Mouse (Mus musculus): ENCODE measurements around the gene Exoc3l. TPM values are rescaled to one million over a fixed set of nuclear protein-coding genes. Genes with fewer than 3 reads are reported as not detected.

Gene Exoc3l
- polyA plus RNA-seq, 1 experiment from 2014 or later: 32.9 TPM

DNA sequence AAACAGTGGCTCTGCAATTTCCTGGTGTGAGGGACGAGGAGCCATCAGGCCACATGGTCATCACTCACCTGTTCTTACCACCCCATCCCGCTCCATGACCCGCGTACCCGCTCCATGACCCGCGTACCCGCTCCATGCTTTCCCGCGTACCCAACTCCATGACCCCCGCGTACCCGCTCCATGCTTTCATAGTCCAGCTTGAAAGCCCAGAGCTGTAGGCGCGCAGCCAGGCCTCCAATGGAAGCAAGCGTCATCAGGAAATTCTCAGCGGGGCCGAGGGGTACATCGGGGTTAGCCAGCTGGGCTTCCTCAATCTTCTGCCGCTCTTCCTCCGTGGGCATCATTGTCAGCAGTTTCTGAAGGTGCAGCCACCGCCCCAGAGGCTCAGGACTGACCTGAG lies 35.6 kb upstream of the Exoc3l start:
- H3K4me2 ChIP-seq: no peak overlapping the region
- H3K4me1 ChIP-seq: peaks cover 15% of the 10 kb centered on the region
- no peaks in the 10 kb centered on the region for H3K27me3 ChIP-seq
- ATAC-seq (ENCODE audit: borderline replicate concordance, extremely low read depth, low FRiP score, low TSS enrichment): no peak
- H3K4me3 ChIP-seq: no peak overlapping the region
- H3K9me3 ChIP-seq: no peaks in the 10 kb centered on the region
- no peak overlapping the region for H3K9ac ChIP-seq
- H3K36me3 ChIP-seq: peaks cover 85% of the 10 kb centered on the region
- H3K27ac ChIP-seq: no peak overlapping the region
- 89% methylated on average over 22 of the region's 22 CpGs for WGBS

DNA sequence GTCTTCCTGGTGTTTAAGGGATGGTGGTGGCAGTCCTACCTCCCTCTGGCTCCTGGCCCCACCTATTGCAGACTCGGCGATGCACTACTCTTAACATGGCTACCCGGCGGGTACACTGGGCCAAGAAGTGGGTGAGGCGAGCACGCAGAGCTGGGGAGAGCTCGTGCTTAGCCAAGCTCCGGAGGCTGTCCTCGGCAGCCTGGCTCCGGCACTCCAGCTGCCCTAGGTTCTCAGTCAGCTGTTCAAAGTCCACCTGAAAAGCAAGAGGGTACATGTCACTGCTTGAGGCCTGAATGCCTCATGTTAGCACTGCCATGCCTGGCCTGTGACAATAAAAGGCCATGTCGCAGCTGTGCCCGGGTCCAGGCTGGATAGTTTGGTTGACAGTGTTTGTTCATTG lies 34.4 kb upstream of the Exoc3l start:
- peaks cover 73% of the 10 kb centered on the region for H3K36me3 ChIP-seq
- no peak overlapping the region for H3K4me3 ChIP-seq
- no peak for ATAC-seq (ENCODE audit: borderline replicate concordance, extremely low read depth, low FRiP score, low TSS enrichment)
- no peak overlapping the region for H3K9ac ChIP-seq
- H3K9me3 ChIP-seq: no peaks in the 10 kb centered on the region
- H3K4me1 ChIP-seq: peaks cover 19% of the 10 kb centered on the region
- H3K4me2 ChIP-seq: no peak overlapping the region
- no peaks in the 10 kb centered on the region for H3K27me3 ChIP-seq
- no peak overlapping the region for H3K27ac ChIP-seq
- 91% methylated on average over 12 of the region's 12 CpGs for WGBS

- WGBS: 21% methylated on average over 6 of the region's 6 CpGs
- peak overlapping the region; percentile 83 for H3K9ac ChIP-seq
- peak overlapping the region; percentile 93 for H3K27ac ChIP-seq
- H3K4me1 ChIP-seq: peaks cover 26% of the 10 kb centered on the region
- no peaks in the 10 kb centered on the region for H3K27me3 ChIP-seq
- H3K9me3 ChIP-seq: no peaks in the 10 kb centered on the region
- H3K4me2 ChIP-seq: peak overlapping the region; percentile 75
- H3K4me3 ChIP-seq: peak overlapping the region; percentile 80
- H3K36me3 ChIP-seq: peaks cover 46% of the 10 kb centered on the region
- ATAC-seq (ENCODE audit: borderline replicate concordance, extremely low read depth, low FRiP score, low TSS enrichment): no peak
Measured at GRCm38 (mm10) chr8:105326968-105327367, 31.1 kb upstream of the Exoc3l start.

DNA sequence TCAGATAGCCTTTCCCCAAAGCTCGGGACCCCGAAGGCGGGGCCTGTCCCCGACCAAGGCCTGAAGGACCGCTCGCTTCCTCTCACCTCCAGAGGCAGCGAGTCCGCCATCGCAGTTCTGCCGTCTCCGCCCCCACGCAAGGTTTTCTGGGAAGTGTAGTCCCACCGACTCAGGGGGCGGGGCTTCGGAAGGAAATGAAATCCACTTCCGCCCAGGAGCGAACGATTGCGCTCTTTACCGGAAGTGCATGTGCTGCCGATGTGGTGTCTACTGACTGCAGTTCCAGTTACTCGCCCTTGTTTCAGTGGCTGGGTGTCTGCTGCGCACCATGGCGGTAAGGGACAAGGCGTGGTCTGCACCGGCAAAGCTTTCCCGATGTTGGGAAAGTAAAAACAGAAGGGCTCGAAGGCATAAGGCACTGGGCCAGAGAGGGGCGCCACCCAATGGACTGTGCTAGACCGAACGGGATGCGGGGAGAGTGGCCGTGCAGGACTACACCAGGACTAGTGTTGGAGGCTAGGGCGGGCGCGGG lies 30.3 kb upstream of the Exoc3l start, which contains the start of the genes Lrrc29 and Tmem208:
TSS of gene Lrrc29 (minus strand) at position 138 of the 532 bp plus-strand sequence.
TSS of gene Tmem208 (plus strand) at position 214 of the 532 bp plus-strand sequence.
- H3K4me1 ChIP-seq: peaks cover 26% of the 10 kb centered on the region
- H3K4me3 ChIP-seq: peak within 1 kb of the TSS; percentile 80
- H3K27ac ChIP-seq: peak within 1 kb of the TSS; percentile 93
- peak within 1 kb of the TSS; percentile 83 for H3K9ac ChIP-seq
- peak within 1 kb of the TSS; percentile 75 for H3K4me2 ChIP-seq
- ATAC-seq (ENCODE audit: borderline replicate concordance, extremely low read depth, low FRiP score, low TSS enrichment): peak; percentile 90
- whole genome bisulfite sequencing: under 1% methylated on average over 36 of the region's 36 CpGs
- H3K27me3 ChIP-seq: no peaks in the 10 kb centered on the region
- H3K9me3 ChIP-seq: no peaks in the 10 kb centered on the region
- peaks cover 38% of the 10 kb centered on the region for H3K36me3 ChIP-seq

- peak overlapping the region; percentile 75 for H3K4me2 ChIP-seq
- peak overlapping the region; percentile 83 for H3K9ac ChIP-seq
- H3K27me3 ChIP-seq: no peaks in the 10 kb centered on the region
- ATAC-seq (ENCODE audit: borderline replicate concordance, extremely low read depth, low FRiP score, low TSS enrichment): peak; percentile 36; the same call in 1 of the 2 replicates
- H3K4me1 ChIP-seq: peaks cover 26% of the 10 kb centered on the region
- H3K9me3 ChIP-seq: no peaks in the 10 kb centered on the region
- H3K27ac ChIP-seq: peak overlapping the region; percentile 76
- H3K36me3 ChIP-seq: peaks cover 33% of the 10 kb centered on the region
- 0% methylated on average over 12 of the region's 12 CpGs for WGBS
- peak overlapping the region; percentile 80 for H3K4me3 ChIP-seq
Measured at GRCm38 (mm10) chr8:105325641-105326093, 29.8 kb upstream of the Exoc3l start.

GRCm38 (mm10) chr8:105323183-105323582 lies 27.3 kb upstream of the Exoc3l start:
- 82% methylated on average over 4 of the region's 4 CpGs for WGBS
- no peak overlapping the region for H3K9ac ChIP-seq
- peaks cover 31% of the 10 kb centered on the region for H3K4me1 ChIP-seq
- H3K27ac ChIP-seq: no peak overlapping the region
- peaks cover 15% of the 10 kb centered on the region for H3K36me3 ChIP-seq
- no peaks in the 10 kb centered on the region for H3K27me3 ChIP-seq
- H3K9me3 ChIP-seq: no peaks in the 10 kb centered on the region
- H3K4me3 ChIP-seq: no peak overlapping the region
- ATAC-seq (ENCODE audit: borderline replicate concordance, extremely low read depth, low FRiP score, low TSS enrichment): no peak
- H3K4me2 ChIP-seq: no peak overlapping the region

DNA sequence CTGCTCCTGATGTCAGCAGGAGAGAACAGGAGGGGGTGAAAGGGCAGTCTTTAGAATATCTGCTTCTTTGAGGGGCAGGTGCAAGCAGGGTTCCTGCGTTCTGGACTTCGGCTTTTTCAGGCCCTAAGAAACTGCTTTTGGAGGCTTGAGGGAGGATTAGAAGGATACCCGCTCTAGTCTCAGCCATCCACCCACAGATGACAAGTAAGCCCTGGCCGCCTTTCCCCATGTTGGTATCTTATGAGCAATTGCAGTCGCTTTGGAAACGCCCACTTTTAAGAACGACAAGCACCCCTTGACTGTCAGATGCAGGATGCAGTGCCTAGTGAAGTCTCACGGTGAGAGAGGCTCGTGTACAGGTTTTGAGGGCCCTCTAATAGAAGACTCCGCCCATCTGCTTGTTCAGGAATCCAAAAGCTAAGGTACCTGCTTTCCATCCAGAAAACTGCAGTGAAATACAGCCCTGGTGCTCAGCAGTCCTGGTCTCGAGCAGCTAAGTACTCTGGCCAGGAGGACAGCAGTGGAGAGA lies 22.8 kb upstream of the Exoc3l start:
- Histone ChIP-seq H3K27me3 (no peaks in the 10 kb centered on the region), H3K4me2 (no peak overlapping the region), H3K9me3 (no peaks in the 10 kb centered on the region), H3K4me3 (no peak overlapping the region), H3K36me3 (peaks cover 26% of the 10 kb centered on the region), H3K4me1 (0 out of 2 replicates have a peak, but pooled peaks cover 11% of the 10 kb centered on the region), H3K27ac (peak overlapping the region; percentile 67), H3K9ac (no peak overlapping the region)
- ATAC-seq (ENCODE audit: borderline replicate concordance, extremely low read depth, low FRiP score, low TSS enrichment): peak; percentile 23; the same call in 1 of the 2 replicates
- 68% methylated on average over 11 of the region's 11 CpGs for WGBS

DNA sequence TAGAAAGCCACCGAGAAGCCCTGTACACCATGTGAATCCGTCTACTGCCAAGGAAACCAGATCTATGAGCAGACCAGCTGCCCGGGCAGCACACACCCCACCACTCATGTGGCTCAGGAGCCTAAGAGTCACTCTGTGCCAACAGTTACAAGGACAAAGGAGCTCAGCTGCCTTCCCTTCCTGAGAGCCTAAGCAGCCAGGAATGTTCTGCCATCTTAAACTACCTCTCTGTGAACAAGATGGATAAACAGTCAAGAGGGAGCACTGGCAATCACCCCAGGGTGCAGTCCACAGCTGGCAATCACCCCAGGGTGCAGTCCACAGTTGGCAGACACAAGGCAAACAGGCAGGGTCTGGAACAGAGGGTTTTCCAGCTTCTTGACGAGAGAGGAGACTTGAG lies 22.0 kb upstream of the Exoc3l start:
- ATAC-seq (ENCODE audit: borderline replicate concordance, extremely low read depth, low FRiP score, low TSS enrichment): 0 out of 2 replicates have a peak, but pooled peaks have one; percentile 12
- peak overlapping the region; percentile 67 for H3K27ac ChIP-seq
- 74% methylated on average over 4 of the region's 4 CpGs for WGBS

DNA sequence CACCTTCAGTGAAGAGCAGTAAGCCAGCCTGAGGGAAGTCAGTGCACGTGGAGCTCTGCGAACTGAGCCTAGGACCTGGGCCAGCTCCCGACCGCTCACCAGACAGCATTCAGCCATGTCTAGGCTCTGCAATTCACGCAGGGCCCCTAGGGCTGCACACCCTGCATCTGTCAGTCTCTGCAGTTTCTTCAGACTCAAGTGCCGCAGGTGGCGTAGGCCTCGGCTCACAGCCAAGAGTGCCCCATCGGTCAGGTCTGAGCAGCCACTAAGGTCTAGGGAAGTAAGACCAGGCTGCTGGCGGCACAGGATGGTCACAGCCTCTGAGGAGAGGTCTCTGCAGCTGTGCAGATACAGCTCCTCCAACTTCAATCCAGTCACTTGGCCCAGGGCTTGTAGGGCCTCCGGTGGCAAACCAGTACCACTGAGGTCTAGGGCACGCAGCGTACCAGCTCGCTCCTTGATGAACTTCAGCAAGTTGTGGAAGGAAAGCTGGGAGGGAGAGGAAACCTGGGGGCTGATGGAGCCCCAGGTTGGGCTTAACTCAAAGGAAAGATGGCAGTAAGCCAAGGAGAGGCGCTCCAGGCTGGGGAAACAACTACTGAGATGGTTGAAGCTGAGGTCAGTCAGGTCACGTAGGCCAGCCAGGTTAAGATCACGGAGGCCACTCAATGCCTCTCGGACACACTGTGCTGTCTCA lies 19.3 kb upstream of the Exoc3l start:
- Histone ChIP-seq H3K9me3 (no peaks in the 10 kb centered on the region), H3K4me2 (no peak overlapping the region), H3K36me3 (peaks cover 46% of the 10 kb centered on the region), H3K9ac (no peak overlapping the region), H3K27me3 (no peaks in the 10 kb centered on the region), H3K4me3 (no peak overlapping the region), H3K27ac (no peak overlapping the region), H3K4me1 (0 out of 2 replicates have a peak, but pooled peaks cover 11% of the 10 kb centered on the region)
- 84% methylated on average over 18 of the region's 18 CpGs for WGBS
- no peak for ATAC-seq (ENCODE audit: borderline replicate concordance, extremely low read depth, low FRiP score, low TSS enrichment)

More for the DNA sequence above, 22.0 kb upstream of the Exoc3l start:
- H3K4me1 ChIP-seq: 0 out of 2 replicates have a peak, but pooled peaks cover 11% of the 10 kb centered on the region
- no peak overlapping the region for H3K4me2 ChIP-seq
- no peaks in the 10 kb centered on the region for H3K9me3 ChIP-seq
- H3K27me3 ChIP-seq: no peaks in the 10 kb centered on the region
- no peak overlapping the region for H3K4me3 ChIP-seq
- no peak overlapping the region for H3K9ac ChIP-seq
- H3K36me3 ChIP-seq: peaks cover 34% of the 10 kb centered on the region

DNA sequence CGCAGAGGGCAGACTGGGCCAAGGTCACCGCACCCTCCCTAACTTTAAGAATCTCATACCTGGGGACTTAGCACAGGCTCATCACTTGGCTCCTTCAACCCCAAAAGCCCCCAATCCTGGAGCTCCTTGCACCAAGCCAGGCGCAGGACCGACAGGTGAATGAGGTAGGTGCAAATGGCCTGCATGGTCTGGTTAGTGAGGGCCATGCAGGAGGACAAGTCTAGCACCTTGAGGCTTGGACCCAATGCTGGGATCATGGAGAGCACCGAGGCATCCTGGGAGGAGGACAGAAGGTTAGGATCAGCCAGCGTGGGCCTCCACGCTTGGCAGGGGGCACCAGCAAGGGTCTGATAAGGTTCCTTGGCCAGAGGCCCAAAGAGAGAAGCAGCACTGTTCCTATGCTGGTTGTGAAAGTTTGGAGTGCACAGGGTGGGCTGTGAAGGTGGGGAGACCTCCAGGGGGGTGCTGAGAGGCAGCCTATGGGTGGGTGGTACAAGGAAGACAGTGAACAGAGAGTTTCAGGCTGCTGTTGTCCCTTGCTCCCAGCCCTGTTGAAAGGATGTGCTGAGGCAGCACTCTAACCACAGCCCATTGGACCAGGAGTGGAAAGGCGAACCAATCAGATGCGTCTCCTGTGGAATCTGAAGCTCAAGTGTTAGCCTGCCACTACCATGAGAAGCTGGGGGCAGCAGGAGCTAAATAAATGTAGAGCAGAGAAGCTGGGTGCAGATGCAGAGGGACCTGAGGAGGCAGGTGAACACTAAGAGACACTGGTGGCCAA lies 17.9 kb upstream of the Exoc3l start:
- Histone ChIP-seq H3K4me3 (no peak overlapping the region), H3K27ac (no peak overlapping the region), H3K27me3 (no peaks in the 10 kb centered on the region), H3K4me2 (no peak overlapping the region), H3K9ac (no peak overlapping the region), H3K4me1 (0 out of 2 replicates have a peak, but pooled peaks cover 10% of the 10 kb centered on the region), H3K36me3 (peaks cover 57% of the 10 kb centered on the region), H3K9me3 (no peaks in the 10 kb centered on the region)
- 71% methylated on average over 9 of the region's 9 CpGs for WGBS
- no peak for ATAC-seq (ENCODE audit: borderline replicate concordance, extremely low read depth, low FRiP score, low TSS enrichment)

DNA sequence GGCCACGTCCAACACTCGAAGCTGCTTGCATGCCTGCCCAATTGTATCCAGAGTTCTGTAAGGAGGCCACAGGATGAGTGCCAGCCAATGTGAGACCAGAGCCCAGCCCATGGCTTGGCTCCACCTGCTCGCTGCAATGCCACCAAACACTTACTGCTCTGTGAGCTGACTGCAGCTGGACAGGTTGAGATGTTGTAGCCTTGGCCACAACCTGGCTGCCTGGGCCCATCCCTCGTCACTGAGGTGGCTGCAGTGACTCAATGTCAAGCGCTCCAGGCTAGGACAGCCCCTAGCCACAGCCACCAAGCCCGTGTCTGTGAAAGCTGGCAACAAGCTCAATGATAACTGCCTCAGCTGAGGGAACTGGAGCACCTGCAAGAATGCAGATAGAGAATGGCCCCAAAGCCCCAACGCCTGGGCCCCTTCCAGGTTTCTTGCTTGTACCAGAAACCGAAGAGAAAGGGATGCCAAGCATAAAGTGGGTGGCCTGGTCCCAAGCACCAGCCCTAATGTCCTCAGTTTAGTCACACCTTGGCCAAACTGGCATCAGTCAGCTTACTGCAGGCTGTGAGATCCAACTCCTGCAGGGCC lies 17.1 kb upstream of the Exoc3l start:
- Histone ChIP-seq H3K36me3 (peaks cover 55% of the 10 kb centered on the region), H3K27ac (no peak overlapping the region), H3K4me2 (no peak overlapping the region), H3K4me3 (no peak overlapping the region), H3K4me1 (0 out of 2 replicates have a peak, but pooled peaks cover 3% of the 10 kb centered on the region), H3K9me3 (no peaks in the 10 kb centered on the region), H3K27me3 (no peaks in the 10 kb centered on the region), H3K9ac (no peak overlapping the region)
- 86% methylated on average over 8 of the region's 8 CpGs for WGBS
- no peak for ATAC-seq (ENCODE audit: borderline replicate concordance, extremely low read depth, low FRiP score, low TSS enrichment)

Data from lung, embryonic 15.5 days (tissue).